Mouse (Mus musculus) liver, embryonic 13.5 days (tissue): Measurements from ENCODE around the gene Pja2. TPM values are rescaled to one million over a fixed set of nuclear protein-coding genes. Genes with fewer than 3 reads are reported as not detected.

Experiments used
- ATAC-seq: fragments of 200-750 bp; cut with Nextera tagmentation; 2 replicates; pipeline ENCODE4 v1.8.0; 2017; ENCODE audit warnings: low read depth, mild to moderate bottlenecking, moderate number of reproducible peaks, moderate library complexity
- DNase-seq: peaks from one replicate; pipeline ENCODE4 v3.0.0; 2022
- H3K27ac ChIP-seq: fragments of 300-500 bp; sonication (generic); 2 replicates; pipeline ENCODE4 v1.5.1; 2015; ENCODE audit warnings: moderate library complexity, mild to moderate bottlenecking, inconsistent platforms
- H3K27me3 ChIP-seq: fragments of 300-500 bp; sonication (generic); 2 replicates; pipeline ENCODE4 v1.6.1; 2015; ENCODE audit warnings: mild to moderate bottlenecking, inconsistent platforms
- H3K36me3 ChIP-seq: fragments of 300-500 bp; sonication (generic); 2 replicates; pipeline ENCODE4 v1.6.1; 2015; ENCODE audit warnings: mild to moderate bottlenecking, inconsistent platforms
- H3K4me1 ChIP-seq: fragments of 300-500 bp; sonication (generic); replicated peaks from 2 replicates; pipeline ENCODE4 v1.6.1; 2015; ENCODE audit warnings: inconsistent platforms
- H3K4me2 ChIP-seq: fragments of 300-500 bp; sonication (generic); 2 replicates; pipeline ENCODE4 v1.6.1; 2015; ENCODE audit warnings: inconsistent platforms, mild to moderate bottlenecking, moderate library complexity
- H3K4me3 ChIP-seq: fragments of 300-500 bp; sonication (generic); replicated peaks from 2 replicates; pipeline ENCODE4 v1.5.1; 2015; ENCODE audit warnings: mild to moderate bottlenecking, inconsistent platforms
- H3K9ac ChIP-seq: fragments of 300-500 bp; sonication (generic); 2 replicates; pipeline ENCODE4 v1.6.1; 2015; ENCODE audit warnings: mild to moderate bottlenecking, inconsistent platforms
- H3K9me3 ChIP-seq: fragments of 300-500 bp; sonication (generic); replicated peaks from 2 replicates; pipeline ENCODE4 v1.6.1; 2016; ENCODE audit warnings: inconsistent platforms
- WGBS: fragments of 180-500 bp; shearing (Covaris S2); methylation state at CpG from one replicate; pipeline ENCODE4 v1.1.7; 2015; ENCODE audit not compliant: insufficient replicate concordance; 5-methylcytosine and 5-hydroxymethylcytosine counted together
- polyA plus RNA-seq: library from polyadenylated mRNA; unstranded; fragments of >200 nt; fragmentation: Nextera tagmentation; extraction: Ambion mirVana; gene quantifications from 2 replicates; pipeline ENCODE4 v1.2.1, GENCODE M21; 2015

Pja2 gene
- polyA plus RNA-seq = 16.7 and 20.2 TPM in 2 replicates

DNA sequence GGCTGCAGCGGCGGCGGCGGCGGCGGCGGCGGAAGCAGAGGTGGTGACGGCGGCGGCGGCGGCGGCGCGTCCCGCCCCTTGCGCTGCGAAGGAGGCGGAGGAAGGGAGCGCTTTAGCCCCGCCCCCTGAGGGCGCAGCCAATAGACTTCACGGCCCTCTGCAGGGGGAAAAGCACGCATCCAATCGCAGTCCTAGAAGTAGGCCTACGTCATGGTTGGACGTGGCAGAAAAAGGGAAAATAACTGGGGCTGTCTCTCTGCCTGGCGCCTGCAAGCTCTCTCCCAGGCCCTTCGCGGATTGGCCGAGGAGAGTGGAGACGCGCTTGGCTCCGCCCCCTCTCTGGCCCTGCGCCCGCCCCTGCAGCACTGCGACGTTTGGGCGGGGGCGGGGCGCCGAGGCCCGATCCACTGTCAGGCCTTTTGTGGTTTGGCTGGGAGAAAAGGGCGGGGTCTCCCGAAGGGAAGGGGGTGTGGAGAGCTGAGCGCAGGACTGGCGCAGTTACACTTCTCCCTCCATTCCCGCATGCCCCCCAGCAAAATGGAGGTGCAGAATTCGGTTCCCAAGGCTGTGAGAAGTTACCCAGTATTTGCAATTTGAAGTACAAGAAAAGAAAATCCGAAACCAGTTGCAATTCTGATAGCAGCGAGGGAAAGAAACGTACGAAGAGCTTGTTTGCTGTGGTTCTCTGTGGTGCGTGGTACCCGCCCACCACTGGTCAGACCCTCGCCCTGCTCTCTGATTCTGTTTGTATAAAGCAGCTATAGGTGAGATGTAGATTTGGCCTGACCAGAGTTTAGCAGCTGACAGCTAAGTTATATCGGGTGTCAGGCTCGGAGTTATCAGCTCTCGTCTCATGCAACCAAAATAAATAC, at the start of gene Pja2:
Gene Pja2, minus strand, starts transcription at position 19 of the 872 bp plus-strand sequence.
- WGBS = under 1% methylated on average over 51 of the region's 60 CpGs
- Histone ChIP-seq H3K36me3 (no peaks in the 10 kb centered on the region), H3K9me3 (no peaks in the 10 kb centered on the region), H3K4me2 (peak within 1 kb of the TSS; percentile 83), H3K9ac (peak within 1 kb of the TSS; percentile 97), H3K4me1 (peaks cover 17% of the 10 kb centered on the region), H3K27ac (peak within 1 kb of the TSS; percentile 97), H3K4me3 (peak within 1 kb of the TSS; percentile 98), H3K27me3 (no peaks in the 10 kb centered on the region)
- DNase-seq (peak; percentile 98), ATAC-seq (peak; percentile 97)

DNA sequence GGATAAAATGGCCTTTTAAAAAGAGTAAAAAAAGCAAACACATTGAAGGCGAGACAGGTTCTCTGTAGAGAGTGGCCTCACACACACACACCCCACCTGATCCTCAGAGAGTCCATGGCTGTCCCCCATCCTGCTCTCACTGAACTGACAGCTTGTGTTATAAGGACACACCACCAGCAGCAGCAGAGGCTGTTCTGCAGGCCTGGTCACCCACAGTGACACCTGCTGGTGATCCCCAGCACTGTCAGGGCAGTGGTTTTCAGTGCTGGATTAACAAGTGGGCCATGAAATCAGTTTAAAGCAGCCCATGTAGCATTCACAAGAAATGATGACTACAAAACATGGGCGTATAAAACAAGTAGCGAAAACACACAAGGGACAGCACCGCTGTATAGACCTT, 43.6 kb upstream of the Pja2 start:
- DNase-seq (peak; percentile 5), ATAC-seq (no peak)
- Histone ChIP-seq H3K36me3 (no peaks in the 10 kb centered on the region), H3K4me2 (no peak overlapping the region), H3K9ac (no peak overlapping the region), H3K4me3 (no peak overlapping the region), H3K4me1 (no peaks in the 10 kb centered on the region), H3K27me3 (no peaks in the 10 kb centered on the region), H3K27ac (no peak overlapping the region), H3K9me3 (no peaks in the 10 kb centered on the region)
- WGBS = 62% methylated on average over 4 of the region's 4 CpGs

DNA sequence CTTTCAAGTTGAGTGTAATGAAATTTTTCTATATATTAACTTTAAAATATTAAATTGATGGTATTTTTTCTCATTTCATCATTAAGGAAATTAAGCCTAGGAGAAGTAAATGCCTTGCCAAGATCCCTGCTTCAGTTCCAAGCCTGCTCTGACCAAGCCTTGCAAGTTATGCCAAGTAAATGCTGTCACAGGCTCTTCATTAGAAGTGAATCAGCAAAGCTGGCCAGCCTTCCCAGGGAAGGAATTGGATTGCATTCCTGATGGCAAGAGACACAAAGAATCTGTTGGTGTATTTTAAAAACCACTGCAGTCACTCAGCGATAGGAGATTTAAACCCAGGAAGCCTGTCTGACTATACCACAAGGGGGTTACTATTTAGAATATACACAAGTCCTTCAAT, 32.0 kb upstream of the Pja2 start:
- WGBS = 86% methylated on average over 1 of the region's 1 CpGs
- no peak for DNase-seq

DNA sequence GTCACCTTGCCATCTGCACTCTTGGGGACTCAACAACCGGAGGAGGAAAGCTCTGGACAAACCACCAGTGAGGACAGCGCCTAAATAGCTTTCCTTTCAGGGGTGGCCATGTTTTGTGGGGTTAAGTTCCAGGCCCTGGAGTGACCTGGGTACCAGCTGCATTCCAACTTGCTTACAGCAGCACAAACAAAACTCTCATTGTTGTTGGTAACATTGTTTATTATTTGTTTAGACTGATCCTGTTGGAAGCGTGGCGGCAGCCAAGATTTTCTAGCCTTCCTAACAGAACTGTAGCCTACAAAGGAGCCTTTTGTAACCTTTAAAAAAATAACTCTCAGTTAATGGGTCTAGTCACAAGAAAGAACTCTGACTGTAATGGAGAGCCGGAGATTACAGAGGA, 30.9 kb upstream of the Pja2 start:
- Histone ChIP-seq H3K4me2 (no peak overlapping the region), H3K27me3 (no peaks in the 10 kb centered on the region), H3K4me3 (no peak overlapping the region), H3K9ac (no peak overlapping the region), H3K4me1 (no peaks in the 10 kb centered on the region), H3K9me3 (no peaks in the 10 kb centered on the region), H3K27ac (no peak overlapping the region), H3K36me3 (no peaks in the 10 kb centered on the region)
- 70% methylated on average over 5 of the region's 5 CpGs for whole genome bisulfite sequencing
- ATAC-seq = no peak
- no peak for DNase-seq

More for the DNA sequence above, 32.0 kb upstream of the Pja2 start:
- Histone ChIP-seq H3K4me1 (no peaks in the 10 kb centered on the region), H3K4me3 (no peak overlapping the region), H3K9me3 (no peaks in the 10 kb centered on the region), H3K27me3 (no peaks in the 10 kb centered on the region), H3K4me2 (no peak overlapping the region), H3K36me3 (no peaks in the 10 kb centered on the region), H3K9ac (no peak overlapping the region), H3K27ac (no peak overlapping the region)
- ATAC-seq = no peak

DNA sequence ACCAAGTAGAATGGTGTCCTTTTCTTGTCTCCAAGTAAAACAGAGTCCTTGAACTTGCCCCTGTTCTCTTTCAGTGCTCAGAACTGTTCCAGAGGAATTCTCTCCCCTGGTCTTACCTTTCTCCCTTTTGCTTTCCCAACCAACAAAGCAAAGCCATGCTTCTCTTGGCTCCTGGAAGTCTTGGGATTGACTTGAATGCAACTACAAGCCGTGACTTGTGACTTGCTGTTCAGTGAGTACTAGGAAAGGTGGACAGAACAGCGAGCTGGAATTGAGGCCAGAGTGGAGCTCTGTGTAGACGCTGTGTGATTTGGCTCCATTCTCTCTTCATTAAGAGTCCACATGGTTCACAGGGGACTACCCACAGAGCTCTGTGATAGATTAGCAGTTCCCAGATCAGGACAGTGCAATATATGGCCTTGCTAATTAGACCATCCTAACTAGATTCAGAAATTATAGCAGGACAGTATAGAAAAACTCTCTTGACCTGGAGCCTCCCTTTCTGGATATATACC, 30.3 kb upstream of the Pja2 start:
- H3K9me3 ChIP-seq = no peaks in the 10 kb centered on the region
- H3K4me1 ChIP-seq = no peaks in the 10 kb centered on the region
- no peak overlapping the region for H3K4me3 ChIP-seq
- H3K27me3 ChIP-seq = no peaks in the 10 kb centered on the region
- no peak for DNase-seq
- WGBS = 50% methylated on average over 3 of the region's 3 CpGs
- ATAC-seq = no peak
- no peak overlapping the region for H3K27ac ChIP-seq
- no peak overlapping the region for H3K4me2 ChIP-seq
- no peak overlapping the region for H3K9ac ChIP-seq
- no peaks in the 10 kb centered on the region for H3K36me3 ChIP-seq

DNA sequence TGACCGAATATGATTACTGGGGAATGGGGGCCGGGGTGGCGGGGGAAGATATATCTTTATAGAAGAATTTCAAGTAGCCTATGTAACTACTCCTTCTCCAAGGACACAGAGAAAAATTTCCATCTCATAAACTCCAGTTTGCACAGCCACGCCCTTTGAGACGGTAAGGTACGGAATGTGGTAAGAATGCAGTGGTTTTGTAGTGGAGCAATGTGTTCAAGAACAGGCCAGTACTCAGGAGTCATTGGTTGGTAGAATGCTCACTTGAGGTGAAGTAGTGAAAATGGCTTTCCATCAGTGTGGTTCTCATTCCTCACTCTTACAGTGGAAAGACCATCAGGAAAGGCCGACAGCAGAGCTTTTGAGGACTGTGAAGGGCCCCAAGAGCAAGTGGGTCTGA, 22.2 kb upstream of the Pja2 start:
- no peaks in the 10 kb centered on the region for H3K4me1 ChIP-seq
- no peak overlapping the region for H3K4me3 ChIP-seq
- ATAC-seq (no peak), DNase-seq (no peak)
- H3K9ac ChIP-seq = no peak overlapping the region
- 0 out of 2 replicates have a peak, but pooled peaks cover 4% of the 10 kb centered on the region for H3K9me3 ChIP-seq
- 74% methylated on average over 7 of the region's 7 CpGs for WGBS
- H3K36me3 ChIP-seq = no peaks in the 10 kb centered on the region
- H3K27ac ChIP-seq = no peak overlapping the region
- H3K4me2 ChIP-seq = no peak overlapping the region
- no peaks in the 10 kb centered on the region for H3K27me3 ChIP-seq

DNA sequence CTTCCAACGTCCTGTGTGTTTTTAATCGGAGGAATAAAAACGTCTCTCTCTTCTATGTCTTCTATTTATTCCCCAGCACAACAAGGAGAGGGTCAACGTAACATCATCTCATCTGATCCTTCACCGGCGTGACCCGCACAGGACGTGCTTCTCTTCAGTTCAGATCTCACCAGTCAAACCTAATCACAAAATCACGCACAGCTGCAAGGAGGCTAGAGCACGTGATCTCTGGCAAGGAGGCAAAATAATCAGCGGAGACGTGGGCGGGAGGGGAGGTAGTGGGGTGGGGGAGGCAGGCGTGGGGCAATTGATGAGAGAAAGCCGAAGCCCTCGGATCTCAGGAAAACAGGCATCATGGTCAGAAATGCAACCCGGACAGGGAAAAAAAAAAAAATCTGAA, 14.4 kb upstream of the Pja2 start:
- no peaks in the 10 kb centered on the region for H3K9me3 ChIP-seq
- no peak overlapping the region for H3K9ac ChIP-seq
- H3K4me1 ChIP-seq = no peaks in the 10 kb centered on the region
- ATAC-seq (no peak), DNase-seq (no peak)
- no peak overlapping the region for H3K4me2 ChIP-seq
- no peak overlapping the region for H3K4me3 ChIP-seq
- no peak overlapping the region for H3K27ac ChIP-seq
- no peaks in the 10 kb centered on the region for H3K27me3 ChIP-seq
- WGBS = 52% methylated on average over 17 of the region's 17 CpGs
- no peaks in the 10 kb centered on the region for H3K36me3 ChIP-seq

DNA sequence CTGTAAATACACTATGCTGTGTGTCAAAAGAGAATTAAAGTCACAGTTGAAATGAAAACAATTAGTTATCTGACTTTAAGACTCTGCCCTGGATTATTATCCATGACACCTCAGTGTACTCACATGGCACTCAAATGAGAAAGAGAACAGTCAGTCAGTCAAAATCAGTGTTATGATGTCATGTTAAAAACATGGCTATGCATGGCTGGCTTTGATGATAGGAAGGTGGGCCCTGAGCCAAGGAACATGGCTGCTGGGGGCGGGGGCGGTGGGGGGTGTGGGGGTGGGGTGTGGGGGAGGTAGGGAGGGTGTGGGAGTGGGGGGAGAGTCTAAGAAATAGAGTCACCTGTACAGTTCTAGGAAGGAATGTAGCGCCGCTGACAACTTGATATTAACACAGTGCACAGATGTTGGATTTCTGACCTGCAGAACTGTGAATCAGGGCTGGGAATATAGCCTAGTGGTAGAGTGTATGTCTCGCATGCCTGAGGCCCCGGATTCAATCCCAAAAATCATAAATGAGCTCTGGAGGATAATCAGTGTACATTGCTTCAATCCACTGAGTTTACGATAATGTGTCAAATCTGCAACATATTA, 13.0 kb upstream of the Pja2 start:
- H3K36me3 ChIP-seq = no peaks in the 10 kb centered on the region
- no peak overlapping the region for H3K9ac ChIP-seq
- H3K4me1 ChIP-seq = no peaks in the 10 kb centered on the region
- no peak overlapping the region for H3K4me2 ChIP-seq
- H3K4me3 ChIP-seq = no peak overlapping the region
- no peaks in the 10 kb centered on the region for H3K27me3 ChIP-seq
- no peak overlapping the region for H3K27ac ChIP-seq
- no peaks in the 10 kb centered on the region for H3K9me3 ChIP-seq
- ATAC-seq (no peak), DNase-seq (no peak)
- WGBS = 76% methylated on average over 7 of the region's 7 CpGs

DNA sequence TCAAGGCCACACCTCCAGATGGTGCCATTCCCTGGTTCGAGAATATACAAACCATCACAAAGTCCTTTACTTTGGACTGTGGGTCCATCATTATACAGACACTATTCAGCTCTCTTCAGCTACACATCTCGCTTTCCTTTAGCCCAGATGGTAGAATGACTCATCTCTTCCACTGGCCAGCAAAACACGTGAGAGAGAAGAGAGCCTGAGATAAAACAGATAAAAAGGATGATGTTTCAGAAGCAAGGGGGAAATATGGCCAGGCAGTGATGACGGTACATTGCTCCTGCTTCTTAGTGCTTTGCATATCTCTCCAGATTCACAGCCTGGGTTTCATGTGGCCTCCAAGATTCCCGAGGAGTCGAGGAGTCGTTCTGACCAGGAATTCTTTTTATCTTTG, 10.0 kb upstream of the Pja2 start:
- ATAC-seq (no peak), DNase-seq (no peak)
- H3K27ac ChIP-seq = no peak overlapping the region
- no peak overlapping the region for H3K9ac ChIP-seq
- no peaks in the 10 kb centered on the region for H3K27me3 ChIP-seq
- no peaks in the 10 kb centered on the region for H3K9me3 ChIP-seq
- H3K4me2 ChIP-seq = no peak overlapping the region
- WGBS = 36% methylated on average over 7 of the region's 7 CpGs
- no peak overlapping the region for H3K4me3 ChIP-seq
- H3K4me1 ChIP-seq = no peaks in the 10 kb centered on the region
- no peaks in the 10 kb centered on the region for H3K36me3 ChIP-seq

DNA sequence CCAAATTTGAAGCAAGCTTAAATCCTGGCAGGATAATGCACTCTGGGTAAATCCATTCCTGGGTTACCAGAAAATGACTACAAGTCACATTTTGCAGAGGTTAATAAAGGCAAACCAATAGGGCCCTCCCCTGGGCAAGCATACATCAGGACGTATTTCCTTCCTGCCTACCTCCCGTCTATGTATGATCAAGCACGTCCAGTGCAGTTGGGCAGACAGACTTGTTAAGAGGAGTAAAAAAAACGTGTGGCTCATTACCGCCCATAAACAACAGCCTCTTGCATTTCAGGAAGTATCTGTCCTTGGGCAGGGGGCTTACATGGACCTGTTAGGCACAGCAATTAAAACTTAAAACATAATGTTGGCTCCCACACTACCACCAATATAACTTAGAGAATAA, 8.0 kb upstream of the Pja2 start:
- Histone ChIP-seq H3K36me3 (no peaks in the 10 kb centered on the region), H3K9me3 (no peaks in the 10 kb centered on the region), H3K27me3 (no peaks in the 10 kb centered on the region), H3K4me2 (no peak overlapping the region), H3K4me3 (no peak overlapping the region), H3K9ac (no peak overlapping the region), H3K27ac (no peak overlapping the region), H3K4me1 (no peaks in the 10 kb centered on the region)
- WGBS = 37% methylated on average over 5 of the region's 5 CpGs
- no peak for ATAC-seq
- no peak for DNase-seq

DNA sequence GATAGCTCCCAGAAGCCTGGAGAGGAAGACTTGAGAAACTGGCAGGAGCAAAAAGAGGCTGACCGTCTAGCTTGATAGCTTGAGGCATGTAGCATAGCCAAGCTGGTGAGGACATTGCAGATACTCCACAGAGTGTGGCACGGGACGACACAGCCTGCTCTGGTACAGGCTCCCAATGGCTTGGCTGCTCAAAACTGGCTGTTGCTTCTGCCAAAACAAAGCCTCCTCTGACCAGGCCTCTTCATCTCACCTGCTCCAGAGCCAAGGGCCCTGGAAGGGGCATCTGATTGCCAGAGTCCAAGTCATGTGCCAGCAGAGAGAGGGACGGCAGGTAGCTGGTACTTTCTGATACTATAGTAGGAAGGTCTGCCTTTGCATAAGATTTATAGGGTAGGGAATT, 5.5 kb upstream of the Pja2 start:
- no peak overlapping the region for H3K4me3 ChIP-seq
- H3K4me2 ChIP-seq = no peak overlapping the region
- H3K36me3 ChIP-seq = no peaks in the 10 kb centered on the region
- ATAC-seq (no peak), DNase-seq (no peak)
- H3K9me3 ChIP-seq = no peaks in the 10 kb centered on the region
- no peak overlapping the region for H3K27ac ChIP-seq
- no peaks in the 10 kb centered on the region for H3K27me3 ChIP-seq
- WGBS = 68% methylated on average over 4 of the region's 4 CpGs
- no peak overlapping the region for H3K9ac ChIP-seq
- H3K4me1 ChIP-seq = peaks cover 10% of the 10 kb centered on the region
